Mouse (Mus musculus): ENCODE results near the gene Zfp106.

GRCm38 (mm10) chr2:120469220-120469619 is 94.4 kb downstream of the Zfp106 start:
- no peak for TF ChIP-seq CTCF (IDR thresholded peaks at IDR 0.05; ENCODE audit: control insufficient read depth, insufficient read depth, insufficient replicate concordance, low read depth, low read length)
- TF ChIP-seq POLR2A (IDR thresholded peaks at IDR 0.05; ENCODE audit: control insufficient read depth, low read depth, low read length), result no peak

Data from testis, adult 2 months (tissue).